Mouse (Mus musculus) cerebellum, adult 2 months (tissue): ENCODE measurements at regions not wholly inside any gene's neighbourhood (a gene's known extent, or its start where the extent isn't known, plus 50 kb on each side); places are given as distances from the start of the nearest gene placed in this dataset.

Source experiments
- DNase-seq, 2 experiments: peaks; one replicate each; pipeline ENCODE4 v3.0.0; 2021
- H3K27ac ChIP-seq: fragments of 200-500 bp; 2 replicates; pipeline ENCODE4 v1.5.1; 2012; ENCODE audit warnings: low read length, control low read depth, inconsistent platforms; ENCODE audit not compliant: insufficient read depth
- H3K27me3 ChIP-seq: fragments of 200-500 bp; 2 replicates; pipeline ENCODE4 v1.6.1; 2012; ENCODE audit warnings: inconsistent platforms, mild to moderate bottlenecking, low read length, moderate library complexity; ENCODE audit not compliant: control insufficient read depth, insufficient read depth
- H3K4me1 ChIP-seq: fragments of 200-500 bp; 2 replicates; pipeline ENCODE4 v1.6.1; 2011; ENCODE audit warnings: low read length; ENCODE audit not compliant: control insufficient read depth, insufficient read depth
- H3K4me3 ChIP-seq: fragments of 200-500 bp; replicated peaks from 2 replicates; pipeline ENCODE3; 2011; ENCODE audit warnings: mild to moderate bottlenecking, low read depth, low read length, control low read depth; ENCODE audit not compliant: insufficient read depth
- CTCF ChIP-seq: fragments of 200-500 bp; IDR thresholded peaks from 2 replicates; pipeline ENCODE4 v1.5.1; 2011; ENCODE audit warnings: low read depth, mild to moderate bottlenecking, control low read depth, low read length, moderate library complexity, borderline replicate concordance; ENCODE audit not compliant: insufficient read depth
- POLR2A ChIP-seq: fragments of 200-500 bp; IDR thresholded peaks from 2 replicates; pipeline ENCODE4 v1.6.1; 2011; ENCODE audit warnings: low read length, control low read depth, borderline replicate concordance; ENCODE audit not compliant: insufficient read depth
- WGBS: fragments of 180-500 bp; shearing (Covaris S2); methylation state at CpG from one replicate; pipeline ENCODE4 v1.1.7; 2018; 5-methylcytosine and 5-hydroxymethylcytosine counted together

GRCm38 (mm10) chr9:79179954-79180353, 538.7 kb downstream of the Col12a1 start:
- 49% methylated on average over 2 of the region's 2 CpGs for WGBS

DNA sequence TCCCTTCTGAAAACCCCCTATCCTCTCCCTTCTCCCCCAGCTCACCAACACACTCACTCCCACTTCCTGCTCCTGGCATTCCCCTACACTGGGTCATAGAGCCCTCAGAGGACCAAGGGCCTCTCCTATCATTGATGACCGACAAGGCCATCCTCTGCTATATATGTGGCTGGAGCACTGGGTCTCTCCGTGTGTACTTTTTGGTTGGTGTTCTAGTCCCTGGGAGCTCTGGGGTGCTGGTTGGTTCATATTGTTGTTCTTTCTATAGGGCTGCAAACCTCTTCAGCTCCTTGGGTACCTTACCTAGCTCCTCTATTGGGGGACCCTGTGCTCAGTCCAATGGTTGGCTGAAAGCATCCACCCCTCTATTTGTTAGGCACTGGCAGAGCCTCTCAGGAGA, 523.2 kb downstream of the Col12a1 start:
- 100% methylated on average over 2 of the region's 2 CpGs for WGBS
- no peak overlapping the region for H3K4me3 ChIP-seq
- TF ChIP-seq CTCF (no peak), POLR2A (no peak)
- no peaks in the 10 kb centered on the region for H3K27me3 ChIP-seq
- H3K27ac ChIP-seq, result no peak overlapping the region
- H3K4me1 ChIP-seq, result no peaks in the 10 kb centered on the region
- DNase-seq, result no peak

More at GRCm38 (mm10) chr9:79179954-79180353, 538.7 kb downstream of the Col12a1 start:
- no peak for DNase-seq
- Histone ChIP-seq H3K4me1 (no peaks in the 10 kb centered on the region), H3K27me3 (no peaks in the 10 kb centered on the region), H3K4me3 (no peak overlapping the region), H3K27ac (no peak overlapping the region)
- no peak for TF ChIP-seq POLR2A
- TF ChIP-seq CTCF, result no peak

- TF ChIP-seq CTCF (no peak), POLR2A (no peak)
- H3K4me3 ChIP-seq, result no peak overlapping the region
- no peaks in the 10 kb centered on the region for H3K4me1 ChIP-seq
- H3K27ac ChIP-seq, result no peak overlapping the region
- no peaks in the 10 kb centered on the region for H3K27me3 ChIP-seq
- DNase-seq, result no peak
- 75% methylated on average over 3 of the region's 3 CpGs for WGBS
Observed at GRCm38 (mm10) chr9:79201755-79202154, 516.9 kb downstream of the Col12a1 start.

GRCm38 (mm10) chr9:79213364-79213763, 505.3 kb downstream of the Col12a1 start:
- WGBS, result 39% methylated on average over 6 of the region's 6 CpGs
- DNase-seq, result no peak

DNA sequence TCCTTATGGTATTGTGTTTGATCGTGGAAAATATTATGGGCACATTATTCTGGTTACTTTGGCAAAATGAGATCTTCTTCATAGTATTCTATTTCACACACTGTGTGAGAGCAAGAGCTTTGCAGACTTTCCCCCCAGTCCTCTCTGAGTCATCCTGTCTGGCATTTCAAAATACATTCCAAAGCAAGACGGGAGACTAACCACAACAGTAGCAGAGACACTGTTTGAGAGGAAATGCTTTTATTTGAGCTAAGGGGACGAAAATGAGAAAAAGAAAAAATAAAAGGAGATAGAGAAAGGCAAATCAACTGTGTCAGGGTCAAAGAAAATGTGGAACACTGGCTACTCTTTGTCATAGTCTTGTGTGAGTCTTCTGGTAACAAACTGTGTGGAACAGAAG, 502.6 kb downstream of the Col12a1 start:
- DNase-seq, result no peak
- no peak overlapping the region for H3K27ac ChIP-seq
- TF ChIP-seq POLR2A (no peak), CTCF (no peak)
- WGBS, result 65% methylated on average over 3 of the region's 3 CpGs
- H3K27me3 ChIP-seq, result no peaks in the 10 kb centered on the region
- no peak overlapping the region for H3K4me3 ChIP-seq
- no peaks in the 10 kb centered on the region for H3K4me1 ChIP-seq

More at GRCm38 (mm10) chr9:79213364-79213763, 505.3 kb downstream of the Col12a1 start:
- H3K4me1 ChIP-seq, result no peaks in the 10 kb centered on the region
- no peak overlapping the region for H3K4me3 ChIP-seq
- H3K27ac ChIP-seq, result no peak overlapping the region
- no peaks in the 10 kb centered on the region for H3K27me3 ChIP-seq
- TF ChIP-seq POLR2A, result no peak
- TF ChIP-seq CTCF, result no peak

DNA sequence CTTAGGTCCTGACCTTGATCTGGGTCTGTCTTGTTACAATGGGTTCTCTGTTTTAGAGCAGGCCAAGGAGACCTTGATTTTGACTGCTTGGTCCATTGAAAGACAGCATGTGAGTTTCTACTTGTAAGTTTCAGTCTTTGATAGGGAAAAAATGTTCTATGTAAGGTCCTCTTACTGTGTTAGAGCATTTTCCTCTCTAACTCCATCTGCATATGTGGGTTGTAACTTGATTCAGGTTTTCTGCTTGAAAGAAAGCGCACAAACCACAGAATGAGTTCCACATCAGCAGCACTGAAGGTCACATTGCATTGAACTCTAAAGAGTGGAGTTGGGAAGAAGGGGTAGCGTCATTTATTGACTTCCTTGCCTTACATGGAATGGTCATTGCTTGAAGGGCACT, 502.2 kb downstream of the Col12a1 start:
- Histone ChIP-seq H3K4me3 (no peak overlapping the region), H3K27me3 (no peaks in the 10 kb centered on the region), H3K4me1 (no peaks in the 10 kb centered on the region), H3K27ac (no peak overlapping the region)
- 97% methylated on average over 2 of the region's 2 CpGs for WGBS
- no peak for TF ChIP-seq POLR2A
- TF ChIP-seq CTCF, result no peak
- DNase-seq, result no peak

DNA sequence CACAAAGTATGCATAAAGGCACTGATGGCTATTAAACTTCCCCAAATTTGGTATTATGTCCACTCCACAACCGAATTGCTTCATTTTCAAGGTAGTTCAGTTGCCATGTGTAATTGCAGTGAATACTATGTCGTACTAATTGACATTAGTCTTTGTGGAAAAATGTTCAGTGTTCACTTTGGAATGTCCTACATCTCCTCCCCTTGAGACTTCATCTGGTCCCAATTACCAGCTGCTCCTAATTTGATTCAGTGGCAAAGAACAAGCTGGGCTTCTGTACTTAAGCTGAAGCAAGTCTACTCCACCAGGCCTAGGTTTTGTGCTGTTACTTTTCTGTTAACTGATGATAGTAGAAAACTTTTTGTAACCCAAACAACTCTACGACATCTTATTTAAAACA, 485.6 kb downstream of the Col12a1 start:
- Histone ChIP-seq H3K27ac (no peak overlapping the region), H3K4me3 (no peak overlapping the region), H3K4me1 (no peaks in the 10 kb centered on the region), H3K27me3 (no peaks in the 10 kb centered on the region)
- WGBS, result 77% methylated on average over 3 of the region's 3 CpGs
- TF ChIP-seq POLR2A (no peak), CTCF (no peak)
- no peak for DNase-seq

DNA sequence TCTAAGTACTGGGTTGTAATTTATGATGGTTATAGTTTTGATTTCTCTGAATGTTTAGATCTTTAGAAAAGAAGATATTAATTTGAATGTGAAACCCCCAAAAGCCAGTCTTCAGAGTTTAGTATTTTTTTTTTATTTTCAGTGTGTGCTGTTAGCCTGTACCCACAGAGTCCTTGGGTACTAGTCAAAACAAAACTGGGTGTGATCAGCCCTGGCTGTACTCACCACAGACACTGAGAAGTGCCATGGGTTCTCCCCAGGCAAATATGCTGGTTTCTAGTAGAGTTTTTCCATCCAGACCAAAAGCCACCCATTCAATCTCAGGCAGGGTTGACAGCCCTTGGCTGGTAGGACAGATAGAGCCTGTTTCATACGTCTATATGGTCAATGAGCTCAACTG, 484.9 kb downstream of the Col12a1 start:
- no peaks in the 10 kb centered on the region for H3K27me3 ChIP-seq
- H3K4me3 ChIP-seq, result no peak overlapping the region
- no peaks in the 10 kb centered on the region for H3K4me1 ChIP-seq
- TF ChIP-seq POLR2A, result no peak
- no peak for TF ChIP-seq CTCF
- 93% methylated on average over 1 of the region's 1 CpGs for WGBS
- no peak for DNase-seq
- no peak overlapping the region for H3K27ac ChIP-seq
